Mouse (Mus musculus) heart, adult 2 months (tissue): Measurements from ENCODE around the gene Rfng. TPM values are rescaled to one million over a fixed set of nuclear protein-coding genes. Genes with fewer than 3 reads are reported as not detected.
"Not testable (repeated sequence)": the region's sequence is repeated elsewhere in the genome, so short reads cannot be mapped to it uniquely, and the experiment has no call there.

Experiments
- DNase-seq, 2 experiments: peaks; one replicate each; pipeline ENCODE4 v3.0.0; 2021
- H3K27ac ChIP-seq: fragments of 200-600 bp; 2 replicates; pipeline ENCODE4 v1.8.1; 2022
- H3K27me3 ChIP-seq: fragments of 200-500 bp; 2 replicates; pipeline ENCODE4 v1.6.1; 2012; ENCODE audit warnings: mild to moderate bottlenecking, low read length, inconsistent platforms, mixed read lengths; ENCODE audit not compliant: control insufficient read depth, insufficient read depth
- H3K36me3 ChIP-seq: fragments of 200-500 bp; 2 replicates; pipeline ENCODE4 v1.6.1; 2012; ENCODE audit warnings: low read length, inconsistent platforms; ENCODE audit not compliant: control insufficient read depth, insufficient read depth
- H3K4me1 ChIP-seq: fragments of 200-500 bp; 2 replicates; pipeline ENCODE4 v1.6.1; 2011; ENCODE audit warnings: low read length; ENCODE audit not compliant: control insufficient read depth, insufficient read depth
- H3K4me3 ChIP-seq: fragments of 200-600 bp; 2 replicates; pipeline ENCODE4 v1.8.1; 2022
- H3K79me2 ChIP-seq: fragments of 200-500 bp; replicated peaks from 2 replicates; pipeline ENCODE4 v1.6.1; 2012; ENCODE audit warnings: mild to moderate bottlenecking, inconsistent platforms, low read length, moderate library complexity, mixed read lengths; ENCODE audit not compliant: control insufficient read depth, insufficient read depth
- H3K9ac ChIP-seq: fragments of 200-500 bp; 2 replicates; pipeline ENCODE4 v1.6.1; 2012; ENCODE audit warnings: low read depth, mild to moderate bottlenecking, control low read depth, inconsistent platforms, low read length, mixed read lengths
- CTCF ChIP-seq: fragments of 200-600 bp; IDR thresholded peaks from 2 replicates; pipeline ENCODE4 v1.8.1; 2022; ENCODE audit warnings: antibody characterized with exemption, mild to moderate bottlenecking, moderate library complexity
- EP300 ChIP-seq: fragments of 200-500 bp; IDR thresholded peaks from 2 replicates; pipeline ENCODE4 v1.6.1; 2011; ENCODE audit warnings: low read depth, low read length, control low read depth; ENCODE audit not compliant: insufficient read depth
- POLR2A ChIP-seq: fragments of 200-500 bp; IDR thresholded peaks from 2 replicates; pipeline ENCODE4 v1.6.1; 2011; ENCODE audit warnings: mild to moderate bottlenecking, low read depth, low read length, control low read depth; ENCODE audit not compliant: insufficient read depth
- WGBS: fragments of 180-500 bp; shearing (Covaris S2); methylation state at CpG from one replicate; pipeline ENCODE4 v1.1.7; 2018; 5-methylcytosine and 5-hydroxymethylcytosine counted together
- intact Hi-C: fragments of 180-260 bp; cut with DNase I; formaldehyde crosslinking; loops from one replicate; pipeline ENCODE4 v1.15.1; 2025
- polyA plus RNA-seq: library from polyadenylated mRNA; depleted of rRNA; stranded (reverse); fragments of >200 nt; gene quantifications from 2 replicates; pipeline ENCODE4 v1.2.3, GENCODE M21; 2012
- total RNA-seq, 2 experiments: library from RNA; stranded (reverse); gene quantifications; 2 replicates each; pipeline ENCODE4 v1.2.3; 2021

Rfng gene
- total and polyA plus RNA-seq, 3 experiments = 11.9 to 28.6 (median 12.5) TPM

- intact Hi-C loops = loop anchor here (10.0 kb wide), 1 partner anchor 258 kb away; no protein-coding TSS in a partner anchor
- no peak for DNase-seq
- Histone ChIP-seq H3K4me3 (no peak overlapping the region), H3K9ac (no peak overlapping the region), H3K36me3 (no peaks in the 10 kb centered on the region), H3K4me1 (no peaks in the 10 kb centered on the region), H3K27me3 (no peaks in the 10 kb centered on the region), H3K79me2 (no peaks in the 10 kb centered on the region), H3K27ac (no peak overlapping the region)
- WGBS = 70% methylated on average over 3 of the region's 3 CpGs
- no peak for TF ChIP-seq POLR2A
- TF ChIP-seq EP300 = no peak
- TF ChIP-seq CTCF = no peak
Measured at GRCm38 (mm10) chr11:120772749-120773148, 11.3 kb downstream of the Rfng start.

- Histone ChIP-seq H3K9ac (no peak overlapping the region), H3K27me3 (no peaks in the 10 kb centered on the region), H3K4me1 (no peaks in the 10 kb centered on the region), H3K27ac (no peak overlapping the region), H3K79me2 (no peaks in the 10 kb centered on the region), H3K4me3 (no peak overlapping the region), H3K36me3 (no peaks in the 10 kb centered on the region)
- 55% methylated on average over 1 of the region's 1 CpGs for WGBS
- TF ChIP-seq EP300 (no peak), CTCF (no peak), POLR2A (no peak)
- intact Hi-C loops = no loop called here
- no peak for DNase-seq
Measured at GRCm38 (mm10) chr11:120768206-120768605, 15.8 kb downstream of the Rfng start.

- 46% methylated on average over 4 of the region's 7 CpGs for WGBS
- H3K4me3 ChIP-seq, H3K27ac ChIP-seq, H3K4me1 ChIP-seq, H3K79me2 ChIP-seq, intact Hi-C loops, DNase-seq, H3K36me3 ChIP-seq, H3K27me3 ChIP-seq, H3K9ac ChIP-seq: not testable (repeated sequence)
Measured at GRCm38 (mm10) chr11:120767023-120767422, 17.0 kb downstream of the Rfng start.

- H3K4me3 ChIP-seq, DNase-seq, H3K36me3 ChIP-seq, H3K27me3 ChIP-seq, intact Hi-C loops, H3K4me1 ChIP-seq, H3K9ac ChIP-seq, H3K27ac ChIP-seq, H3K79me2 ChIP-seq: not testable (repeated sequence)
- WGBS = 5% methylated on average over 9 of the region's 23 CpGs
Measured at GRCm38 (mm10) chr11:120763121-120763999, 20.6 kb downstream of the Rfng start.

GRCm38 (mm10) chr11:120762672-120763041 lies 21.4 kb downstream of the Rfng start, which contains the start of gene Hmga1b:
TSS of gene Hmga1b (plus strand) at chr11:120762794.
- DNase-seq, H3K9ac ChIP-seq, intact Hi-C loops, H3K4me1 ChIP-seq, H3K4me3 ChIP-seq, H3K27me3 ChIP-seq, H3K36me3 ChIP-seq, H3K79me2 ChIP-seq, H3K27ac ChIP-seq: not testable (repeated sequence)
- WGBS = 8% methylated on average over 14 of the region's 14 CpGs

GRCm38 (mm10) chr11:120761811-120762671 lies 22.0 kb downstream of the Rfng start:
- H3K4me1 ChIP-seq = no peaks in the 10 kb centered on the region
- no peaks in the 10 kb centered on the region for H3K79me2 ChIP-seq
- no peak overlapping the region for H3K27ac ChIP-seq
- H3K9ac ChIP-seq = no peak overlapping the region
- no peaks in the 10 kb centered on the region for H3K36me3 ChIP-seq
- H3K27me3 ChIP-seq = no peaks in the 10 kb centered on the region
- intact Hi-C loops = no loop called here
- DNase-seq = no peak
- H3K4me3 ChIP-seq = no peak overlapping the region
- WGBS = 55% methylated on average over 14 of the region's 14 CpGs
- TF ChIP-seq POLR2A (no peak), EP300 (no peak), CTCF (no peak)
